Mouse (Mus musculus): ENCODE measurements around the gene Rhox2h.
"Not testable (repeated sequence)": the region's sequence is repeated elsewhere in the genome, so short reads cannot be mapped to it uniquely, and the experiment has no call there.

Gene Rhox2h

DNA sequence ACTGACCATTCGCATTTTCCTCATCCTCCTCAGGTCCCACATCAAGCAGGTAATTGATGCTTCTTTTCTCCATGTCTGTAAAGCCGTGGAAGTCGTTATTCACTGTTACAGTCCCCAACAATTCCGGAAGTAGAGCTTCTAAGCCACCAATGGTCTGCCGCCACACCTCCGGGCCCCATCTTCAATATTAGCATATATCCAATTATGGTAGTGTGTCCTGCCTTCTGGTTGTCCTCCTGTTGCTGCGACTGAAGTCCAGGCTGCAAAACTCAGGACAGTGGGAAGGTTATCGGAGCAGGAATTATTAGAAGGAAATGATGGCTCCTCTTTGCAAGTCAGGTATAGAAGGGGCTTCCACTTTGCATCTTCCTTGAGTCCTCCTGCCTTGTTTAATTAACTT is at the start of gene Rhox2h:
Rhox2h (minus strand) TSS at position 101 of the 400 bp plus-strand sequence.
- not testable (repeated sequence) for DNase-seq

DNA sequence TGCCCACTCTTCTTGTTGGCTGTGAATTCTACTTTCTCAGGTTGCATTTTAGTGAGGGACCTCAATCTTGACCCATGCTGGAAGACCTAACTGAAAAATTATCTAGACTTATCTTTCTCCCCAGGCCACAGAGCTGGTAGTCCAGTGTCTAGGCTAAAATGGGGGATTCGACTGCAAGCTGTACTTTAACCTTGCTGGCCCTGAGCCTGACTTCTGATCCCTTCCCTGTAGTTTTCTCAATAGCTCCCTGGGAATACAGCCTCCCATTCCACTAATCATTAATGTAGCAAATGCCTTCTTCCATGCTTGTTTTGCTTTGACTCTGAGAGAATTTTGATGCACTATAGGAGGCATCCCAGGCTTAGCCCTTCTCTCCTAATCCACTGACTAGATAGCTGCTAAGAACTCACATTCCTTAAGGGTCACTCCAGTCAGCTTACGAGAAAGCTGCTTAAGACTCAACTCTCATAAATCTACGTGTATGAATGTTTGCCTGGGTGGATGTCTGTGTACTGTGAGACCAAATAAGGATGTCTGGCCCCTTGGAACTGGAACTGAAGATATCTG is 28.8 kb upstream of the Rhox2h start:
- DNase-seq: no peak

DNA sequence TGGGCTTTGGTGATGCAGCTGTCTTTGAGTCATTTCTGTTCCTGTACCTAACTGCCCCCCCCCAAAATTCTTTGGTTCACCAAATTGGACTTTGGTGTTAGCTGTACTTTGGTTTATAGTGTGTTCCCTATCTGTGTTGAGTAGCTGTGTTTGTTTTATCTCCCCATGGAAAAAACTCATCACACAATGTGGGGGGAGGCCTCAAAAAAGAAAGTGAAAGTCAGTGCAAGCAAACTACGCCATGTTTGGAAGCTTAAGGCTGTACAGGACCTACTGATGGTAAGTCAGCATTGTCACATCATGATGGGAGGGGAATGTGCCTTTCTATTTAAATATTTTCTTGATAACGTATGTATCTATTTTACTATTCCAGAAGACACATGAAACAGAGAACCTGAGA is 19.2 kb upstream of the Rhox2h start:
- no peak for DNase-seq

DNA sequence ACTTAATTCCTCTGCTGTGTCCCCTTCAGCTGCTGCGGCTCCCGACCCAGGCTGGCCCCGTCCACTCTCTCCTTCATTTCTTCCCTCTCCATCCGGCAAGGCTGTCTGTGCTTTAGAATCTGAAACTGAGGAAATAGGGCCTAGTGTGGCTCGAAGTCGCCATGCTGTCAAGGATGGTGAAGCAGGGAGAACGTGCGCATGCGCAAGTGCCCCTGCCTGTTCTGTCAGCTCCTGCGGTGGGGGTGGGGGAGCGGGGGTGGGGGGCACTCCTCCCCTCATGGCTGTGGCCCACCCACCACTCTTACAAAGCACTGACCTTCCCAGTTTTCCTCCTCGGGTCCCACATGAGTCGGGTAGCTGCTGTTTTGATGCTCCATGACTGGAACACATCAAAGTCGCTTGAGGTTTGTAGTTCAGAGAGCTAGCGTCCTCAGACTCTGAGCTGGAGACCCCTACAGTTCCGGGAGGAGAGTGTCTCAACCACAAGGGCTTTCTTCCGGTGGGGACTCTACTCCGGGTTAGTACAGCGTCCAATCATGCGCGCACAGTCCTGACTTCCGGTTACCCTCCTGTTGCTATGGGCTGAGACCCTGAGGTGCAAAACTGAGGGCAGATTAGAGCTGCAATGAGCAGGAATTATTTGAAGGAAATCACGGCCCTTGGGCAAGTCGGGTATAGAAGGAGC is 10.1 kb upstream of the Rhox2h start:
- no peak for DNase-seq

DNA sequence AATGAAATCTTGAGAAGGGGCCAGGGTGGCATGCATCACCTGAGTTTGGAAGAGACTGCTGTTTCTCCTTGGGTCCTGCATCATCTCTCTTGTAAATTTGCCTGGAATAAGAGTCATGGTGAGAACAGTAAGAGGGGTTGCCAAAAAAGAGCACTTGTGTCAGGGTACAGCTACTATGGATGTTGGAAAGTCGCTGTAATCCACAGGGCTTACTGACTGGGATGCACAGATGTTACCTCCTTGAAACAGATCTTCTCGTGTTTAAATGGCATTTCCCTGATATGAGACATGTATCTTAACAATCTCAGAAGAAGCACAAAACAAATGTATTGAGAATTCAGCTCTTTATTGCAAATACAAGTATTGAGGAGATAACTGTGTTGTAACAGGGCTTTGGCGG is 4.4 kb downstream of the Rhox2h start, which contains the start of gene Rhox3h:
Rhox3h (minus strand) TSS at position 101 of the 400 bp plus-strand sequence.
- not testable (repeated sequence) for DNase-seq

DNA sequence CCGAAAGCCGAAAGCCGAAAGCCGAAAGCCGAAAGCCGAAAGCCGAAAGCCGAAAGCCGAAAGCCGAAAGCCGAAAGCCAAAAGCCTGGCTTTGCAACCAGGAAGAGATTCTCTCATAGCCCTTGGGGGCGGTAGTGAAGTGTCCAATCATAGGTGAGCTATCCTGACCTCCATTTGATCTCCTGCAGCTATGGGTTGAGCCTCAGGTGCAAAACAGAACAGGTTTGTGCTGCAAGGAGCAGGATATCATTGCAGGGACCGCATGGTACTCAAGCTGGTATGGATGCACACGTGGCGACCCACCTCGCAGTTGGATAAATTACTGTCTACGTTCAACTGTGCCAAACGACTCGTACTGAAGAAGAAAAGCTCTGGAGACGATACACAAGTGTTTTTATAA is 21.9 kb downstream of the Rhox2h start, which contains the start of gene Rhox4g:
Rhox4g (minus strand) TSS at position 101 of the 400 bp plus-strand sequence.
- DNase-seq: not testable (repeated sequence)

DNA sequence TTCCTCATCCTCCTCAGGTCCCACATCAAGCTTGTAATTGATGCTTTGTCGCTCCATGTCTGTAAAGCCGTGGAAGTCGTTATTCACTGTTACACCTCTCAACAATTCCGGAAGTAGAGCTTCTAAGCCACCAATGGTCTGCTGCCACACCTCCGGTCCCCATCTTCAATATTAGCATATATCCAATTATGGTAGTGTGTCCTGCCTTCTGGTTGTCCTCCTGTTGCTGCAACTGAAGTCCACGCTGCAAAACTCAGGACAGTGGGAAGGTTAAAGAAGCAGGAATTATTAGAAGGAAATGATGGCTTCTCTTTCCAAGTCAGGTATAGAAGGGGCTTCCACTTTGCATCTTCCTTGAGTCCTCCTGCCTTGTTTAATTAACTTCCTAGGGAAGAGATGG is 29.7 kb downstream of the Rhox2h start, which contains the start of gene Rhox2g:
Rhox2g (minus strand) TSS at position 101 of the 400 bp plus-strand sequence.
- not testable (repeated sequence) for DNase-seq

DNA sequence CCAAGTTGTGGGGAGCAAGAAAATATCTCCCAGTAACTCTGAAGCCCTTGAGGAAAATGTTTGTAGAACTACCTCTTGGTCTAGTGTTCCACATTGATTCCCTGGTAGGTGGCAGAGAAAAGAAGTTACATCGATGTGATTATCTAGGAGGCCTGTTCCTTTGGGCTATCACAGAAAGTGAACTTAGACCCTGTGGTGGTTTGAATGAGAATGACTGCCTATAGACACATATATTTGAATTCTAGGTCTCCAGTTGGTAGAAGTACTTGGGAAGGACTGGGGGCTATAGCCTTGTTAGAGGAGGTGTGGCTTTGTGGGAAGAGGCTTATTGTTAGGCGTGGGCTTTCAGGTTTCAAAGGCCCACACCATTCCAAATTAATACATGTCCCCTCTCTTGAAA is 44.6 kb downstream of the Rhox2h start, which contains the start of gene Rhox3g:
Rhox3g (minus strand) TSS at position 101 of the 400 bp plus-strand sequence.
- not testable (repeated sequence) for DNase-seq

Measured in retina, postnatal 1 day (tissue).